Mouse (Mus musculus) CH12.LX (cell line): Measurements from ENCODE around the gene Btf3l4. TPM values are rescaled to one million over a fixed set of nuclear protein-coding genes. Genes with fewer than 3 reads are reported as not detected.
A peak's percentile ranks its signal among the peaks of the same experiment; 100 is the strongest.

Source experiments
- DNase-seq: peaks from one replicate; pipeline ENCODE4 v3.0.0-alpha.2; 2013; ENCODE audit errors: extremely low read depth
- H3K27ac ChIP-seq: 2 replicates; pipeline ENCODE4 v1.5.1; 2012; ENCODE audit warnings: low read depth, mild to moderate bottlenecking, control low read depth, moderate library complexity; ENCODE audit not compliant: insufficient read depth
- H3K27me3 ChIP-seq: replicated peaks from 2 replicates; pipeline ENCODE3; 2012; ENCODE audit warnings: inconsistent platforms
- H3K36me3 ChIP-seq, 2 experiments: replicated peaks in 1 of 2; 2 replicates each; pipeline versions ENCODE3 to v1.6.1; 2012; ENCODE audit warnings: inconsistent platforms in 1 of 2, low read length in 1 of 2, mild to moderate bottlenecking in 1 of 2, mixed read lengths in 1 of 2, moderate library complexity in 1 of 2; ENCODE audit not compliant: control insufficient read depth in 1 of 2, insufficient read depth in 1 of 2
- H3K4me1 ChIP-seq, 2 experiments: 2 replicates each; pipeline ENCODE4 v1.6.1; 2012; ENCODE audit warnings: inconsistent platforms in 1 of 2, moderate library complexity in 1 of 2; ENCODE audit not compliant: insufficient read depth in 2 of 2, control insufficient read depth in 1 of 2
- H3K4me2 ChIP-seq: 2 replicates; pipeline ENCODE4 v1.6.1; 2012; ENCODE audit warnings: low read depth, mild to moderate bottlenecking, control low read depth; ENCODE audit not compliant: poor library complexity, insufficient read depth, severe bottlenecking
- H3K4me3 ChIP-seq, 3 experiments: fragments of 150-350 bp in 1 of 3; sonication (generic) in 1 of 3; replicated peaks in 1 of 3; 2 replicates each; pipeline versions ENCODE3 to v1.5.1; 2011 to 2012; ENCODE audit warnings: low read depth in 2 of 3, low read length in 2 of 3, mild to moderate bottlenecking in 2 of 3, moderate library complexity in 2 of 3, control low read depth in 1 of 3, improper control_type of control experiment in 1 of 3, inconsistent platforms in 1 of 3, mixed read lengths in 1 of 3; ENCODE audit not compliant: poor library complexity in 1 of 3
- H3K79me2 ChIP-seq: replicated peaks from 2 replicates; pipeline ENCODE4 v1.6.1; 2012; ENCODE audit warnings: mild to moderate bottlenecking, moderate library complexity; ENCODE audit not compliant: control insufficient read depth, poor library complexity, insufficient read depth, severe bottlenecking; ENCODE audit errors: extremely low read depth
- H3K9ac ChIP-seq: 2 replicates; pipeline ENCODE4 v1.6.1; 2012; ENCODE audit warnings: low read depth, mild to moderate bottlenecking, control low read depth, moderate library complexity; ENCODE audit not compliant: insufficient read depth
- H3K9me3 ChIP-seq: replicated peaks from 2 replicates; pipeline ENCODE3; 2012; ENCODE audit warnings: low read length, inconsistent platforms, mixed read lengths
- CHD2 ChIP-seq: IDR thresholded peaks from 2 replicates; pipeline ENCODE4 v1.6.1; 2011; ENCODE audit warnings: low read length, improper control_type of control experiment
- CTCF ChIP-seq, 2 experiments: IDR thresholded peaks in 1 of 2; conservative IDR thresholded peaks in 1 of 2; 2 replicates each; pipeline ENCODE4 v1.5.1; 2011 to 2012; ENCODE audit warnings: low read depth in 2 of 2, low read length in 2 of 2, improper control_type of control experiment in 1 of 2, inconsistent platforms in 1 of 2, mild to moderate bottlenecking in 1 of 2, moderate library complexity in 1 of 2
- ETS1 ChIP-seq: conservative IDR thresholded peaks from 2 replicates; pipeline ENCODE4 v1.6.1; 2012; ENCODE audit warnings: low read depth, mild to moderate bottlenecking, inconsistent platforms, low read length, improper control_type of control experiment, moderate library complexity
- KAT2A ChIP-seq: IDR thresholded peaks from 2 replicates; pipeline ENCODE4 v1.6.1; 2012; ENCODE audit warnings: low read length, improper control_type of control experiment, inconsistent platforms; ENCODE audit not compliant: insufficient replicate concordance
- MAFK ChIP-seq: IDR thresholded peaks from 2 replicates; pipeline ENCODE4 v1.6.1; 2011; ENCODE audit warnings: low read length, improper control_type of control experiment; ENCODE audit not compliant: insufficient replicate concordance
- MEF2A ChIP-seq: IDR thresholded peaks from 2 replicates; pipeline ENCODE4 v1.6.1; 2014; ENCODE audit warnings: low read depth, mild to moderate bottlenecking, inconsistent platforms, low read length, improper control_type of control experiment, borderline replicate concordance
- POLR2A ChIP-seq: IDR thresholded peaks from 2 replicates; pipeline ENCODE4 v1.6.1; 2011; ENCODE audit warnings: low read depth, mild to moderate bottlenecking, improper control_type of control experiment, low read length
- RAD21 ChIP-seq: IDR thresholded peaks from 2 replicates; pipeline ENCODE4 v1.6.1; 2011; ENCODE audit warnings: low read depth, mild to moderate bottlenecking, low read length, improper control_type of control experiment, moderate library complexity
- RCOR1 ChIP-seq: conservative IDR thresholded peaks from 2 replicates; pipeline ENCODE4 v1.6.1; 2012; ENCODE audit warnings: low read depth, mild to moderate bottlenecking, inconsistent platforms, low read length, improper control_type of control experiment
- SIN3A ChIP-seq: IDR thresholded peaks from 2 replicates; pipeline ENCODE4 v1.6.1; 2012; ENCODE audit warnings: low read length, improper control_type of control experiment, inconsistent platforms
- SMC3 ChIP-seq: IDR thresholded peaks from 2 replicates; pipeline ENCODE4 v1.6.1; 2011; ENCODE audit warnings: low read depth, low read length, improper control_type of control experiment
- TBP ChIP-seq: conservative IDR thresholded peaks from 2 replicates; pipeline ENCODE4 v1.6.1; 2011; ENCODE audit warnings: low read depth, low read length, improper control_type of control experiment
- USF2 ChIP-seq: conservative IDR thresholded peaks from 2 replicates; pipeline ENCODE4 v1.6.1; 2011; ENCODE audit warnings: low read depth, low read length, improper control_type of control experiment
- ZC3H11A ChIP-seq: IDR thresholded peaks from 2 replicates; pipeline ENCODE4 v1.6.1; 2012; ENCODE audit warnings: low read depth, mild to moderate bottlenecking, inconsistent platforms, low read length, improper control_type of control experiment
- ZMIZ1 ChIP-seq: IDR thresholded peaks from 2 replicates; pipeline ENCODE4 v1.6.1; 2012; ENCODE audit warnings: low read depth, mild to moderate bottlenecking, inconsistent platforms, low read length, improper control_type of control experiment
- dilution Hi-C: fragments of 300-500 bp; cut with MboI; formaldehyde crosslinking; loops from 2 replicates; pipeline ENCODE4 v1.14.3; 2020; ENCODE audit warnings: low sequenced_read_pairs; ENCODE audit not compliant: extremely low pct_unique_long_range_greater_than_20kb, extremely low pct_ligation_motif_present
- in situ Hi-C: fragments of 300-500 bp; cut with MboI; formaldehyde crosslinking; loops from 3 replicates; pipeline ENCODE4 v1.14.3; 2019; ENCODE audit warnings: low sequenced_read_pairs, low pct_ligation_motif_present, low pct_unique_long_range_greater_than_20kb, mixed read lengths
- polyA plus RNA-seq: library from polyadenylated mRNA; unstranded; fragments of >175 nt; gene quantifications from 2 replicates; pipeline ENCODE4 v1.2.1, GENCODE M21; 2012; ENCODE audit warnings: low read depth; ENCODE audit not compliant: insufficient read length
- total RNA-seq, 2 experiments: library from RNA; depleted of rRNA; stranded (reverse); fragments of 300-350 nt in 1 of 2; fragments of >200 nt in 1 of 2; gene quantifications; 2 replicates each; pipeline ENCODE4 v1.2.3; 2012 to 2014

Gene Btf3l4
- total and polyA plus RNA-seq, 3 experiments: 33.3 to 67.6 (median 52.7) TPM

GRCm38 (mm10) chr4:108873746-108874145 lies 40.3 kb upstream of the Btf3l4 start:
- Histone ChIP-seq H3K4me1 (peaks cover 2 to 5% of the 10 kb centered on the region in 2 experiments; a peak in 1 of 4 replicates), H3K27me3 (no peaks in the 10 kb centered on the region), H3K4me2 (no peak overlapping the region), H3K27ac (no peak overlapping the region), H3K79me2 (no peaks in the 10 kb centered on the region), H3K4me3 (no peak overlapping the region), H3K9me3 (no peaks in the 10 kb centered on the region), H3K36me3 (no peaks in the 10 kb centered on the region), H3K9ac (no peak overlapping the region)
- dilution Hi-C loops (no loop called here), in situ Hi-C loops (no loop called here)
- TF ChIP-seq MEF2A (no peak), KAT2A (no peak), TBP (no peak), MAFK (no peak), CHD2 (no peak), ETS1 (no peak), POLR2A (no peak), USF2 (no peak), SMC3 (no peak), RCOR1 (no peak)
- no peak for DNase-seq

GRCm38 (mm10) chr4:108869730-108870374 lies 36.4 kb upstream of the Btf3l4 start:
- peak; percentile 99 for TF ChIP-seq RAD21
- peak; percentile 95 to 99 for TF ChIP-seq CTCF (conservative IDR thresholded peaks at IDR 0.05 in 1 of 2, IDR thresholded peaks at IDR 0.05 in 1 of 2; ENCODE audit: low read depth in 2 of 2, low read length in 2 of 2)
- peak; percentile 83 for TF ChIP-seq ZC3H11A
- TF ChIP-seq SMC3: peak; percentile 98
- TF ChIP-seq ZMIZ1: no peak
- no peak for TF ChIP-seq SIN3A
- H3K4me1 ChIP-seq: 0 out of 4 replicates have a peak, but pooled peaks cover 0 to under 1% of the 10 kb centered on the region in 2 experiments
- dilution Hi-C loops: no loop called here
- no peak overlapping the region for H3K9ac ChIP-seq
- peak; percentile 86 for DNase-seq
- in situ Hi-C loops: loop anchor here (5.0 kb wide), 3 partner anchors 117 to 297 kb away; no protein-coding TSS in a partner anchor
- no peaks in the 10 kb centered on the region for H3K9me3 ChIP-seq
- no peak overlapping the region for H3K4me3 ChIP-seq
- H3K4me2 ChIP-seq: no peak overlapping the region
- H3K27ac ChIP-seq: no peak overlapping the region
- no peaks in the 10 kb centered on the region for H3K27me3 ChIP-seq
- no peaks in the 10 kb centered on the region for H3K79me2 ChIP-seq
- no peaks in the 10 kb centered on the region for H3K36me3 ChIP-seq
